Mouse (Mus musculus) heart, postnatal 0 days (tissue): ENCODE data around the gene Ccdc85b.

Experiments used
- CTCF ChIP-seq: IDR thresholded peaks from 2 replicates; pipeline ENCODE4 v1.5.1; 2016; ENCODE audit warnings: antibody characterized with exemption, control low read depth, low read depth
- EP300 ChIP-seq: IDR thresholded peaks from 2 replicates; pipeline ENCODE4 v1.6.1; 2016; ENCODE audit warnings: antibody characterized with exemption, low read depth

GRCm38 (mm10) chr19:5474281-5475068 is 16.8 kb upstream of the Ccdc85b start:
- TF ChIP-seq CTCF: no peak
- no peak for TF ChIP-seq EP300
